Mouse (Mus musculus): Measurements from ENCODE around the gene Stx19.

- TF ChIP-seq CTCF (IDR thresholded peaks at IDR 0.05; ENCODE audit: borderline replicate concordance, insufficient read depth, low read depth, low read length) (no peak), POLR2A (IDR thresholded peaks at IDR 0.05; ENCODE audit: borderline replicate concordance, insufficient read depth, low read length) (no peak)
Measured at GRCm38 (mm10) chr16:62798808-62799207, 15.7 kb upstream of the Stx19 start.

Measured in cerebellum, adult 2 months (tissue).